In genomic region chr17:72476956-72477355, GRCm38 (mm10) we compare ENCODE assay signal across 16 mouse cellular contexts.
A peak's percentile ranks its signal among the peaks of the same experiment; 100 is the strongest.
DNase-seq lines count a peak whose midpoint lies in the region.
"Had no signal": no experiment of that assay in that cellular context is flagged by ENCODE, and none has a peak within 500 bp of the region (broad histone marks: within the 10 kb centered on the region; RNA-seq: fewer than 3 reads in every experiment).

No protein-coding gene starts in this region.

- peak; percentile 2 for DNase-seq in embryo, embryonic 9.5 days (ENCODE audit: extremely low spot score)
- DNase-seq in embryo, embryonic 11 days = no peak
- peak; percentile 10 for DNase-seq in retina, embryonic 14.5 days (ENCODE audit: low spot score)
- DNase-seq in retina, postnatal 1 day = no peak
- peak; percentile 9 for DNase-seq in ZHBTc4 (ENCODE audit: low read depth, low spot score)
- DNase-seq in ovary, adult 18-20 months (ENCODE audit: low spot score) = no peak
- no peak for DNase-seq in gastrocnemius, adult 18-20 months (ENCODE audit: low spot score)
- DNase-seq: adrenal gland, adult 2 months; adrenal gland, postnatal 10 days; adrenal gland, postnatal 25 days; cerebellum, adult 11 months; cerebellum, adult 18-20 months; cerebellum, adult 8-10 months; cerebellum, adult 9-11 months; cerebellum, postnatal 14 days; cerebellum, postnatal 36 days had no signal

Comparison
In these comparisons a context has a peak if more than half of its experiments do, and no peak if none do; other contexts are left out.
1. DNase-seq: peak in embryo, embryonic 9.5 days (single experiment), retina, embryonic 14.5 days (single experiment) and ZHBTc4 (single experiment); none in embryo, embryonic 11 days (single experiment), retina, postnatal 1 day (single experiment), ovary, adult 18-20 months (single experiment) and gastrocnemius, adult 18-20 months (single experiment).